Mouse (Mus musculus): Measurements from ENCODE around the gene Nhlrc1.

- TF ChIP-seq POLR2A (IDR thresholded peaks at IDR 0.05; ENCODE audit: extremely low read depth, insufficient read depth, low read length) (no peak), CTCF (IDR thresholded peaks at IDR 0.05; ENCODE audit: extremely low read depth, insufficient read depth, low read length) (no peak)
Observed at GRCm38 (mm10) chr13:46999498-46999897, 15.2 kb downstream of the Nhlrc1 start.
